Mouse (Mus musculus): ENCODE results near the gene Fuca1. TPM values are rescaled to one million over a fixed set of nuclear protein-coding genes. Genes with fewer than 3 reads are reported as not detected.
A peak's percentile ranks its signal among the peaks of the same experiment; 100 is the strongest.

The Fuca1 gene
- polyA plus RNA-seq, 1 experiment = 29.8 TPM

DNA sequence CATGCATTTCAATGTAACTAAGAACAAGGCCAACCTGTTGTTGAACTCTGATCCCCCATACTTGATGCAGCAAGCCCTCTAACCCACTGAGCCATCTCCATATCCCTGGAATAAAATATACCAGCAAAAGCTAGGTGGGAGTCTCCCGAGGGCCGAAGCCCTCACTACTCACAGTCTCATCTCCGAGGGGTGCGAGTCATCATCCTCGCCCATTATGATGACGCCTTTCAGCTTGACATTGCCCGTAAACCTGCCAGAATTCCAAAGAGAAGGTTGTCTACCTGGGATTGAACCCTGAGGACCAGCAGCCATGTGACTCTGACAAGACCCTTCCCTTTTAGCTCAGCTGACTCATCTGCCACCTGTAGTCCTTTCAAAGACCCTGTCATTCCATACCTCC, 65.2 kb downstream of the Fuca1 start:
- no peak overlapping the region for H3ac ChIP-seq (ENCODE audit: control insufficient read depth, insufficient read length)
- peak overlapping the region; percentile 96 for H3K4me2 ChIP-seq (ENCODE audit: low read depth)
- no peaks in the 10 kb centered on the region for H3K27me3 ChIP-seq (ENCODE audit: control insufficient read depth, insufficient read depth, insufficient read length)
- TF ChIP-seq TCF12 (IDR thresholded peaks at IDR 0.05; ENCODE audit: insufficient read depth, poor library complexity, severe bottlenecking) (no peak), MYOG (IDR thresholded peaks at IDR 0.05; ENCODE audit: control insufficient read depth in 1 of 3, insufficient read depth in 1 of 3, insufficient read length in 2 of 3, low read depth in 2 of 3) (no peak)
- H3K79me2 ChIP-seq (ENCODE audit: control insufficient read depth, insufficient read depth) = peaks cover 12% of the 10 kb centered on the region
- H3K36me3 ChIP-seq (ENCODE audit: control insufficient read depth, insufficient read depth) = no peaks in the 10 kb centered on the region
- H3K4me3 ChIP-seq = peak overlapping the region; percentile 71

DNA sequence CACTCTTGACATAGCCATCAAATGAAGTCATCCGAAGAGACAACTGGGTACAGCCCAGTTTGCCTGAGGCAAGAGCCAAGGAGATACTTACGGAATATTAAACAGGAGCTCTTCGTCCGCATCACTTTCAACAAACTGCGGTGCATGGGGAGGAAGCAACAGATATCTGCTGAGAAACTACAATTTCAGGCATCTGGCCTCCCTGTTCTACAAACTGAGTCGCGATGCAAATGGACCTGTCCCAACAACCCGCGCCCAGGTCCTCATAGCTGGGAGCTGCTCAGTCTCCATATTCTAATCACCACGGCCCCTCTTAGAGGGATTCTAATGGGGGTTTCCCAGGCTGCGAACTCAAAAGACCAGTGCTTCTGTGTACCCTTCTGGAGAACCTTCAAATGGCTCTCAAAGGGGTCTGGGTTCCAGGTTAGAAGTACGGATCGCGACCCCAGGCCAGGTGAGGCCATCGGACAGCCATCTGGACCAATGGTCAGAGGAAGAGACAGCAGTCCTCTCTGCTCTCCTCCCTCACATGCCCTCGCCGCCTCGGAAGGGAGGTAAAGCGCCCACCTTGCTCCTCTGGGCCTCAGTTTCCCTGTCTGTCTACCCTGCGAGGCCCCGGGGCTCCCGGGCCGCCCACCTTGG, 65.9 kb downstream of the Fuca1 start:
- Histone ChIP-seq H3K4me2 (ENCODE audit: low read depth) (peak overlapping the region; percentile 96), H3K27me3 (ENCODE audit: control insufficient read depth, insufficient read depth, insufficient read length) (no peaks in the 10 kb centered on the region), H3K79me2 (ENCODE audit: control insufficient read depth, insufficient read depth) (peaks cover 12% of the 10 kb centered on the region), H3K4me3 (peak overlapping the region; percentile 71), H3K36me3 (ENCODE audit: control insufficient read depth, insufficient read depth) (no peaks in the 10 kb centered on the region), H3ac (ENCODE audit: control insufficient read depth, insufficient read length) (peak overlapping the region; percentile 69)
- no peak for TF ChIP-seq MYOD1 (IDR thresholded peaks at IDR 0.05; ENCODE audit: control insufficient read depth in 1 of 3, insufficient read length in 2 of 3, low read depth in 2 of 3)
- no peak for TF ChIP-seq SRF (IDR thresholded peaks at IDR 0.05; ENCODE audit: control insufficient read depth, insufficient read length, low read depth)
- no peak for TF ChIP-seq MAX (IDR thresholded peaks at IDR 0.05; ENCODE audit: low read depth)
- TF ChIP-seq E2F4 (IDR thresholded peaks at IDR 0.05; ENCODE audit: insufficient read depth) = no peak
- TF ChIP-seq POLR2A (IDR thresholded peaks at IDR 0.05; ENCODE audit: insufficient read length, low read depth) = no peak
- TF ChIP-seq REST (IDR thresholded peaks at IDR 0.05; ENCODE audit: insufficient read depth, insufficient read length) = no peak

DNA sequence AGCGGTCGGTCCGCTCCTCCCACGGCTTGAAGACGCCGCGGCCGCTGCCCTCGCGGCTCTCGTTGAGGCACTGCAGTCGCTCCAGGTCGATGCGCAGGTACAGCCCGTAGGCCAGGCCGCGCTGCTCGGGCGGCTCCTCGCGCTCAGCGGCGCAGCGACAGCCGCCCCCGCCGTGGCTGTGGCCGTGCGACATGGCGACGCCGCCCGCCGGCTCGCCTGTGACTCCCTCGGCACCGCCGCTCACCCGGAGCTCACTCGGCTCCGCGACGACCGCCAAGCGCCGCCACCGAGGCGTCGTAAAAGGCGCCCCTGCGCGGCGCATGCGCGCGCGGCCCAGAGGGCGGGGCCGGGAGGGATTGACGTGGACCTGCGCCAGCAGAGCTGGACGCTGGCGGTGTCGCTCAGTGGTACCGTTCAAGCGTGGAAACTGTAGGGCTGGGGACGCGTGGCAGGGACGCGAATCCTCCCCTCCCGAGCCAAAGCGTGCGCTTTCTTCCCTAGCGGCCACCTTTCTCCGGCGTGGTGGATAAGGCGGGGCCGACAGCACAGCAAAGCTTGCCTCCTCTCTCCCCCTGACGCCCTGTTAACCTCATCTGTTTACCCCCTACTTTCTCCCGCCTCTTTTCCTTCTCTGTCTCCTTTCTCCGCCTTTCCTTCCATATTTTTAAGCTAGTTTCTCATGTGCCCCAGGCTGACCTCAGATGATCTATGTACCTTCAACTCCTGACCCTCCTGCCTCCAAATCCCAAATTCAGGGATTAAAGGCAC, 66.6 kb downstream of the Fuca1 start, which contains the start of gene Pithd1:
TSS of gene Pithd1 (minus strand) at position 322 of the 768 bp plus-strand sequence.
- peaks cover 12% of the 10 kb centered on the region for H3K79me2 ChIP-seq (ENCODE audit: control insufficient read depth, insufficient read depth)
- H3K4me3 ChIP-seq = peak within 1 kb of the TSS; percentile 71
- H3K36me3 ChIP-seq (ENCODE audit: control insufficient read depth, insufficient read depth) = no peaks in the 10 kb centered on the region
- H3K27me3 ChIP-seq (ENCODE audit: control insufficient read depth, insufficient read depth, insufficient read length) = no peaks in the 10 kb centered on the region
- H3ac ChIP-seq (ENCODE audit: control insufficient read depth, insufficient read length) = peak within 1 kb of the TSS; percentile 69
- TF ChIP-seq USF1 (IDR thresholded peaks at IDR 0.05; ENCODE audit: low read depth) = no peak
- peak; percentile 23 for TF ChIP-seq REST (IDR thresholded peaks at IDR 0.05; ENCODE audit: insufficient read depth, insufficient read length)
- TF ChIP-seq POLR2A (IDR thresholded peaks at IDR 0.05; ENCODE audit: insufficient read length, low read depth) = no peak
- TF ChIP-seq TCF12 (IDR thresholded peaks at IDR 0.05; ENCODE audit: insufficient read depth, poor library complexity, severe bottlenecking) = no peak
- peak; percentile 76 for TF ChIP-seq E2F4 (IDR thresholded peaks at IDR 0.05; ENCODE audit: insufficient read depth)
- peak; percentile 99 for TF ChIP-seq POLR2AphosphoS2 (IDR thresholded peaks at IDR 0.05; ENCODE audit: insufficient read length, low read depth)
- peak; percentile 3 for TF ChIP-seq TCF3 (IDR thresholded peaks at IDR 0.05; ENCODE audit: insufficient read length, low read depth)
- TF ChIP-seq CEBPB (IDR thresholded peaks at IDR 0.05; ENCODE audit: insufficient read depth, poor library complexity, severe bottlenecking) = no peak
- peak in 1 of 3 experiments; percentile 41 for TF ChIP-seq MYOG (IDR thresholded peaks at IDR 0.05; ENCODE audit: control insufficient read depth in 1 of 3, insufficient read depth in 1 of 3, insufficient read length in 2 of 3, low read depth in 2 of 3)
- no peak for TF ChIP-seq MAX (IDR thresholded peaks at IDR 0.05; ENCODE audit: low read depth)
- TF ChIP-seq MYOD1 (IDR thresholded peaks at IDR 0.05; ENCODE audit: control insufficient read depth in 1 of 3, insufficient read length in 2 of 3, low read depth in 2 of 3) = peak in 1 of 3 experiments; percentile 16
- TF ChIP-seq SRF (IDR thresholded peaks at IDR 0.05; ENCODE audit: control insufficient read depth, insufficient read length, low read depth) = peak; percentile 66
- peak within 1 kb of the TSS; percentile 96 for H3K4me2 ChIP-seq (ENCODE audit: low read depth)

DNA sequence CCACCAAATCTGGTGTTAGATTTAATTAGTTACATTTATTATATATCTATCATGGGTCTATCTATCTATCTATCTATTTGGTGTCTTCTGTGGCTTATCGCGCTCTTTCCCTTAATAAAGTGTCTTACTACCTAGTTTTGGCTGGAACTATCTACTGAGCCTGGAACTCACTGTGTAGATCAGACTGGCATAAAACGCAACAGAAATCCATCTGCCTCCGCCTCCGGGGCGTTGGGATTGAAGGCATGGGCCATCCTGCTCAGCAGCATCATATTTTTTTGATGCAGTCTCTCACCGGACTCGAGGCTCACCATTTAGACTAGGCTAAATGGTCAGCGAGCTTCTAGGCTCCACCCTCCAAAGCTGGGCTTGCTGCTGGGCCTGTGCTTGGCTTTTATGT, 67.2 kb downstream of the Fuca1 start:
- peaks cover 12% of the 10 kb centered on the region for H3K79me2 ChIP-seq (ENCODE audit: control insufficient read depth, insufficient read depth)
- H3K4me3 ChIP-seq = peak overlapping the region; percentile 71
- no peaks in the 10 kb centered on the region for H3K36me3 ChIP-seq (ENCODE audit: control insufficient read depth, insufficient read depth)
- peak overlapping the region; percentile 93 for H3K4me2 ChIP-seq (ENCODE audit: low read depth)
- H3K27me3 ChIP-seq (ENCODE audit: control insufficient read depth, insufficient read depth, insufficient read length) = no peaks in the 10 kb centered on the region
- TF ChIP-seq SRF (IDR thresholded peaks at IDR 0.05; ENCODE audit: control insufficient read depth, insufficient read length, low read depth) (no peak), USF1 (IDR thresholded peaks at IDR 0.05; ENCODE audit: low read depth) (no peak), MYOG (IDR thresholded peaks at IDR 0.05; ENCODE audit: control insufficient read depth in 1 of 3, insufficient read depth in 1 of 3, insufficient read length in 2 of 3, low read depth in 2 of 3) (no peak), POLR2A (IDR thresholded peaks at IDR 0.05; ENCODE audit: insufficient read length, low read depth) (no peak), MYOD1 (IDR thresholded peaks at IDR 0.05; ENCODE audit: control insufficient read depth in 1 of 3, insufficient read length in 2 of 3, low read depth in 2 of 3) (no peak), MAX (IDR thresholded peaks at IDR 0.05; ENCODE audit: low read depth) (no peak), REST (IDR thresholded peaks at IDR 0.05; ENCODE audit: insufficient read depth, insufficient read length) (no peak), TCF3 (IDR thresholded peaks at IDR 0.05; ENCODE audit: insufficient read length, low read depth) (no peak), TCF12 (IDR thresholded peaks at IDR 0.05; ENCODE audit: insufficient read depth, poor library complexity, severe bottlenecking) (no peak), E2F4 (IDR thresholded peaks at IDR 0.05; ENCODE audit: insufficient read depth) (no peak), POLR2AphosphoS2 (IDR thresholded peaks at IDR 0.05; ENCODE audit: insufficient read length, low read depth) (no peak), CEBPB (IDR thresholded peaks at IDR 0.05; ENCODE audit: insufficient read depth, poor library complexity, severe bottlenecking) (no peak)
- H3ac ChIP-seq (ENCODE audit: control insufficient read depth, insufficient read length) = peak overlapping the region; percentile 69

Other genes with a start within 250 kb of the Fuca1 start
- gene Ifnlr1, start 234.4 kb upstream of the Fuca1 start, polyA plus RNA-seq (2012; fragmentation: generic; extraction: Trizol) = not detected
- gene Il22ra1, start 192.6 kb upstream of the Fuca1 start, polyA plus RNA-seq (2012; fragmentation: generic; extraction: Trizol) = 0.04 TPM
- 97.1 TPM for gene Myom3, start 161.0 kb upstream of the Fuca1 start, polyA plus RNA-seq (2012; fragmentation: generic; extraction: Trizol)
- 22.3 TPM for gene Srsf10, start 65.0 kb upstream of the Fuca1 start, polyA plus RNA-seq (2012; fragmentation: generic; extraction: Trizol)
- 45.2 TPM for gene Pnrc2, start 46.9 kb upstream of the Fuca1 start, polyA plus RNA-seq (2012; fragmentation: generic; extraction: Trizol)
- gene Cnr2, start 25.3 kb upstream of the Fuca1 start, polyA plus RNA-seq (2012; fragmentation: generic; extraction: Trizol) = not detected
- 44.1 TPM for gene Hmgcl, start 25.7 kb downstream of the Fuca1 start, polyA plus RNA-seq (2012; fragmentation: generic; extraction: Trizol)
- 51.3 TPM for gene Gale, start 43.0 kb downstream of the Fuca1 start, polyA plus RNA-seq (2012; fragmentation: generic; extraction: Trizol)
- gene Lypla2, start 51.9 kb downstream of the Fuca1 start, polyA plus RNA-seq (2012; fragmentation: generic; extraction: Trizol) = 60.9 TPM
- 35.2 TPM for gene Pithd1, start 66.5 kb downstream of the Fuca1 start, polyA plus RNA-seq (2012; fragmentation: generic; extraction: Trizol)
- 17.2 TPM for gene Eloa, start 101.0 kb downstream of the Fuca1 start, polyA plus RNA-seq (2012; fragmentation: generic; extraction: Trizol)
- 1,551 TPM for gene Rpl11, start 132.7 kb downstream of the Fuca1 start, polyA plus RNA-seq (2012; fragmentation: generic; extraction: Trizol)
- gene Id3, start 222.8 kb downstream of the Fuca1 start, polyA plus RNA-seq (2012; fragmentation: generic; extraction: Trizol) = 15.2 TPM

All from myocyte (in vitro differentiated cells).